Mouse (Mus musculus): ENCODE measurements at regions not wholly inside any gene's neighbourhood (a gene's known extent, or its start where the extent isn't known, plus 50 kb on each side); places are given as distances from the start of the nearest gene placed in this dataset.

DNA sequence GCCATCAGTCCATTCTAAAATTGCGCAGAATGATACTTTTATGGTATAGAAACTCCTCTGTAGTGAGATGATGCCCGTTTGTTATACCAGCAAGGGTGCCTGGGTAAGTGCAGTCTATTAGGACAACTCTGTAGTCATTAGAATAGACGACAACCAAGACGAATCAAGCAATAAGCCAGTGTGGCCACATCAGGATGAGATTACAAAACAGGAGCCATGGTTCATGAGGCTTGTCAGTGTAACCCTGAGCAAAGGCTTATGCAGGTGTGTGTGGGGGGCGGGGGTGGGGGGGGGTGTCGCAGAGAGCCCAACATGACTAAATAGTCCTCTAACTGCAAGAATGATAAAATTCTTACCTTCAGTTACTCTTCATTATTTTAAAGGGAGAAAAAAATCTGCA, 243.5 kb downstream of the Cd83 start:
- no peak for TF ChIP-seq GATA1 (IDR thresholded peaks at IDR 0.05; ENCODE audit: low read length)

DNA sequence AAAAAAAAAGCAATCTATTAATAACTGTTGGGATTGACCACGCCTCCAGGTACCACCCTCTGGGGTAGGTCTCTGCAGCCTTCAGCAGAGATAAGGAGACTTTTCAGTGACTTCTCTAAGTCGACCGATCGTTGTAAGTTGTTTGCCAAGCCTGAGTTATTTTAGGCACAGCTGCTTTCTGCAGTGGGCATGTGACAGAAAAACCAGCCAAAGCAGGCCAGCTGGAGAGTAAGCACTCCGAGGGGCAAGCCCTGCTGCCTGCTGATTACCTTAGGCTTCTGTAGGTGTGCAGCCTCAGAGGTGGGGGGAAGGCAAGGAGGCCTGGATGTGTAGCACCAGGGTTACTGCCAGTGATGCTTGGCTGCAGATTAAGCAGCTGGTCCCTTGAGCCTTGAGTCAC, 246.0 kb downstream of the Cd83 start:
- TF ChIP-seq GATA1 (IDR thresholded peaks at IDR 0.05; ENCODE audit: low read length): no peak

DNA sequence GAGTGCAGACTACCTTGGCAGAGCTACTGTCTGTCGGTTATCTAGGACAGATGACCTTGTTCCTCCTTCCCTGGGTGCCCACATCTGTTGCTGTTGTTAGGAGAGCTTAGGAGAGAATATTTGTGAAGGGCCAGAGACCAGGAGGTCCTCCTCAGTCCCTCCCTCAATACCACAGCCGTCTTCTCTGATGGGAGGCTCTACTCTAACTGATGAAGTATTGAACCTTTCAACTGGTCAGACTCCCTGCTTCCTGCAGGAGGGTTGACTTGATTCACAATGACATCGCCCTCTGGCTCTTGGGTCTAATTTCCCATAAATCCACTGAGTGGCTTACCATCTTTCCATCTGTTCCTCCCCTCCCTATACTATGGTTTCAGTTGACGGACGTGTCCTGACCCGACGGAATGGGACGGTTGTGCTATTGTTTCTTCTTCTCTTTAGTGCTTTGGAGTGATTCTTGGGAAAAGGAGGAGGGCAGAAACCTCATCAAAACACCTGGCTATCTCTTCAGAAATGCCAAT, 253.3 kb downstream of the Cd83 start:
- no peak for TF ChIP-seq GATA1 (IDR thresholded peaks at IDR 0.05; ENCODE audit: low read length)

DNA sequence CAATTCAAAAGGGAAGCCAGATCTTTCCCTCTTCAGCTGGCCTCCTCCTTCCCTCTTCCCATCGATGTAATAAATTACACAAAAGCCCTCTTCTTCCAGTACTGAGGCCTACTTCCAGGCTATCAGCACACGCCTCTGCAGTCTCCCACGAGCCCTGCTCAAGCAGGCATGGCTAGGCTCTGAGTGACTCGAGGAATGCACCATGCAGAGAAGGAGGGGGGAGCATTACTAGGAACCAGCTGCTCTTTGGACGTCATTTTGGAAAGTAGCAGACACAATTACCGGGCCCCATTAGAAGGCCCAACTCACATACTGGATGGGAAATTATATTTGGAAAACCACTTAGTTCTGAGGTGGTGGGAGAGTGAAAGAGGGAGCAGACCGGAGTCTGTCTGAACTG, 253.7 kb downstream of the Cd83 start:
- TF ChIP-seq GATA1 (IDR thresholded peaks at IDR 0.05; ENCODE audit: low read length): no peak

DNA sequence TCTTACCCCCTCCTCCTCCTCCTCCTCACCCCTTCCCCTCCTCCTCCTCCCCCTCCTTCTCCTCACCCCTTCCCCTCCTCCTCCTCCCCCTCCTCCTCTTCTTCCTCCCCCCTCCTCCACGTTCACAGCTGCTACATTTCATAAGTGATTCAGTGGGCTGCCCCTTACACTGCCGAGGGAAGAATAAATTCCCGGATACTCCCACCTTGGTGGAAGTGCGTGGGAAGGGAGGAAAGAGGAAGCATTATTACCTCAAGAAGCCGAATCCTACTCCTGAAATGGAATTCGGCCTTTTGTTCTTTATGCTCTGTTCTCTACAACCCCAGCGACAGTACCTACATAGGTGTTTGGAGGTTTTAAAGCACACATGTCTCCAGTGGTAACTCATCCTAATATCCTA, 256.1 kb downstream of the Cd83 start:
- no peak for TF ChIP-seq GATA1 (IDR thresholded peaks at IDR 0.05; ENCODE audit: low read length)

DNA sequence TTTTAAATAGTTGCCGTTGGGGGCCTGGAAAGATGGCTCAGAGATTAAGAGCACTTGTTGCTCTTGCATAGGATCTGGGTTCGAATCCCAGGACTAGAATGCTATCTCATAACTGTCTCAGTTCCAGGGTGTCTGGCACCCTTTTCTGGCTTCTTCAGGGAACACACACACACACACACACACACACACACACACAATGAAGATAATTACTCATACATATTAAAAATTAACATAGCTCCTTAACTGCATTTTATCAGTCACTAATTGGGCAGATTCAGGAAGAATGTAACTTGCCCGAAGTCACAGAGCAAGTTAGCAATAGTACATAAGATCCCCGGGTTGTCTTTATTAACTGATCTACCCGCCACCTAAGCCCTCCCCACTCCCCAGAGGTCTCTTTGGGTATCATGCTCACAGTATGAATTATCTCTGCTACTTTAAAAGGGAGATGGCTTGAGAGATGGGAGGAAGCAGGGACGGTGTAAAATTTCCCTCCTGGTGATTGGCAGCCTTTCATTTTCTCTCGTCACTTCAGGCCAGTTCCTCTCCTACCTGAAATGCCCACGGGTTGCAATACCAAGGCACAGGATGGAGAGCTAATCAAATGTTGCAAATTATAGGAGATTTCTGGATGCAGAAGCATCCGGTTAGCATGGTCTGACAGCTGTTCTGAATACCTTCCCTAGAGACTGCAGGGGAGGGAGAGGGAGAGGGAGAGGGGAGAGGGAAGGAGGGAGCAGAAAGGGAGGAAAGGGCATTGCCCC, 258.3 kb downstream of the Cd83 start:
- TF ChIP-seq GATA1 (IDR thresholded peaks at IDR 0.05; ENCODE audit: low read length): no peak

DNA sequence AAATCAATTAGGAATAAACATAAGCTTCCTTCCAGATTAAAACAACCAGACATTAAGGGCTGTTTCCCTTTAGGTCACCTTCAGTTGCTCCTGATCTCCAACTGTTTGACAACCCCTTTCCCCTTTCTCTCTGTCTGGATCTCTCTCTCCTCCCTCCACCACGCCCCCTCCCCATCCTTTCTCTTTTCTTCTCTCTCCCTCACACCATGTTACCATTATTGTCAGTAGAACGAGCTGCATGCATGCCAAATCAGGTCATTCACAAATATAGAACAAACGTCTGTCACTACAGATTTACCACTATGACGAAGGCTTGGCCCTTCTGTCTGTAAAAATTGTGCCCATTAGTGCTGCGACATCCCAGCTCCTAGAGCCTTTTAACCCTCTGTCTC, 258.9 kb downstream of the Cd83 start:
- no peak for TF ChIP-seq GATA1 (IDR thresholded peaks at IDR 0.05; ENCODE audit: low read length)

DNA sequence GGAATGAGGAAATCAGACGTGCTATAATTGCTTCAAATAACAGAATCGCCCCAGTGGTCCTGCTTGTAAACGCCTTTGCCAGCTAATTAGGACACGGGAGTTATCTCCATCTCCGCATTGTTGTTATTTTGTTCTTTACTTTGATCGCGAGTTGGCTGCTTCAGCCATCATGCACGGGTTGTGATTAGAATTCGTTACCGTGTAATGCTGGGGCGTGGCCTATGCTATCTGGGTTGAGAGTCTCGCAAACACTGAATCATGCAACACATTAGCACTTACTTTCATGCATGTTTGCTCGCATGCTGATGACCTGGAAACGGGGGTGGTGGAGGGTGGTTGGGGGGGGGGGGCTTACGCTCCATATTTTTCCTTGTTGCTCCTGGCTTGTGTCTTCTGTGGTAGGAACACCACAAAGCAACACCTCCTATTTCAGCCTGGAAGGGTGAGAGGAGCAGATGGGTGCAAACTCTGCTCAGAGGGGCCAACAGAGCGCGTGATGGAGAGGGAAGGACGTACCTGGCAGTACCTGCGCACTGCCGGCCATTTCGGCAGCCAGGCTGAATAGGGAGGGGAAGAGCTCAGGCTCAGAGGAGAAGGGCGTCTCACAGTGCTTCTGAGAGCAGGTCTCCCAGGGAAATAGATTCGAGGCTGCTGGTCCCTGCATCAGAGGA, 260.1 kb downstream of the Cd83 start:
- TF ChIP-seq GATA1 (IDR thresholded peaks at IDR 0.05; ENCODE audit: low read length): no peak

DNA sequence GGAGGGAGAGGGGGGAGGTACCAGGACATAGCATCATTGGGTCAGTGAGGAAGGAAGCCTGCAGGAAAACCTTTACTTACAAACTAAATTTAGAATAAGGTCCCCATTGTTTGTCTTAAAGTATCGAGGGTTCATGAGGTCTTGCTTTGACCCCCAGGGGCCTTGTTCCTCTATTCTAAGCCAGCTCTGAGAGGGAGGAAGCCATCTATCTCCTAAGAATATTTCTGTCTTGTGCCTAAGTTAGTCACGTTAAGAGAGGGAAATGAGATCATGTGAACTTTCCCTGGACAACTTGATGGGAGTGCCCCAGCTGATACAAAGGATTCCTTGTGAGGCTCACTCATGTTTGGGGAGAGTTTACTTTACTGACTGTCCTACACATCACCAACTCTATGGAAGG, 261.9 kb downstream of the Cd83 start:
- no peak for TF ChIP-seq GATA1 (IDR thresholded peaks at IDR 0.05; ENCODE audit: low read length)

DNA sequence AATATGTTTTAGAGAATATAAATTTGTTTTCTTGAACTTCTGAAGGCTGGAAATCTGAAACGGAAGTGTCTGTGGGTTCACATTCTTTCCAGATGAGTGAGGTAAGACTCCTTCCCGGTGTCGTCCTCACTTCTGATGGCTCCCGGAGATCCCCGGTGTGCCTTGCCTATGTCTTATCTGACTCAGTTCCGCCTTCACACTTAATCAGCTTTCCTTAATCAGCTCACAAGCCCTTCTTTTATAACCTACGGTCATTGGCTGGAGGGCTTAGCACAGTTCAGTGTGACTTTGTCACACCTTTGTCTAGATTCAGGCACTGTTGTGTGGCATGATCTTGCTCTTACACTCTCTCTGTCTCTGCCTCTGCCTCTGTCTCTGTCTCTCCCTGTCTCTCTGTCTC, 269.6 kb downstream of the Cd83 start:
- TF ChIP-seq GATA1 (IDR thresholded peaks at IDR 0.05; ENCODE audit: low read length): no peak

DNA sequence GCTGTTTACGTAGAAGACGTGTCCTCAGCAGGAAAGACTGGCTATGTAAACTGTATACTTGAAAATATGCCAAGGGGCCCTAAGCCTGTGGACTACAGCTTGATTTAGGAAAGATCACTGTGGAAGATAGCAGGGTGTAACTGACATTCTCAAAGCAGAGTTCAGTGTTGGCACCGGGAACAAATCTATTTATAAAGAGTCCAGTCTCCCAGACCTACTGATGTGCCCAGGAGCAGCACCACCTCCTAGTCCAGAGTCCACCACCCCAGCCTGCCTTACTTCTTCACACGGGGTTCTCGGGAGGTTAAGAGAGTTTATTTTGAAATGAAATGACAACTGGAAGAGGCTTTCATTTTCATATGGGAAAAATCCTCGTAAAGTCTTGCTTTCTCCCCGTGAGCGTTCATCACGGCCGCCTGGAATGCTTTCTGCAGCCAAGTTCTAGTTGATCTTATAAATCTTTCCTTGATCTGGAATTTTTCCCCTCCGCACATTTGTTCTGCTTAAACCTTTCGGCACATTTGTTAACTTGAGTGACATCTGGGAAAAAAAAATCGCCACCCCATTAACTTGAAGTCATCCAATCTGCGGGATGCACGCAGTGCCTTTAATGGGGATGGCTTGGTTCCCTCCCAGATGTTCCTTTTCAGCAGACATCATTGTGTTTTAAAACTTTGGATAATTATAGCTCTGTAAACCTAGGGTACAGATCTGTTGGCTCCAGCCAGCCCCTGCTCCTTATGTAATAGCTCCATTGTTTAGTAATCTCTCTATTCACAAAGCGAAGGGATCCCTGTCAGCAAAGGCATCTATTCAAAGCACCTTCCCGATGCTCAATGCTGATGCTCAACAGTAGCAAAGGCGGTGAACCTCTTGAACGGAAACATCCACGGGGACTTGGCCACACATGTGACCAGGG, 271.3 kb downstream of the Cd83 start:
- TF ChIP-seq GATA1 (IDR thresholded peaks at IDR 0.05; ENCODE audit: low read length): no peak

DNA sequence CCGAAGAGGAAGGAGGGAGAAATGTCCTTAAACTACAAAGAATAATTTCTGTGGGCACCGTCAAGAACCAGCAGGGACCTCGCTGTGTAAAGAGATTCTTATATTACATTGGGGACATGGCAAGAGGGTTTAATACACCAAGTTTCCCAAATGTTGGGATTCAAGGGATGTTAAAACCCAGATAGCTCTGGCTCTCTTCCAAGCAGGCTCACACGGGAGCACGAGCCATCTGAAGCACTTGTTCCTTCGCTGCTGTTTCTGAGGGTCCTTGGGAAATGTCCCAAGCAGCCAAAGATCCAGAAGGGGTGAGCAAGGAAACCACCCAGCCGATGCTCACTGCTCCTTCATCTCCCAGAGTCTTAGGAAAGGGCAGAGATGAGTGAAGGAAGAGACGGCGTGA, 272.1 kb downstream of the Cd83 start:
- no peak for TF ChIP-seq GATA1 (IDR thresholded peaks at IDR 0.05; ENCODE audit: low read length)

DNA sequence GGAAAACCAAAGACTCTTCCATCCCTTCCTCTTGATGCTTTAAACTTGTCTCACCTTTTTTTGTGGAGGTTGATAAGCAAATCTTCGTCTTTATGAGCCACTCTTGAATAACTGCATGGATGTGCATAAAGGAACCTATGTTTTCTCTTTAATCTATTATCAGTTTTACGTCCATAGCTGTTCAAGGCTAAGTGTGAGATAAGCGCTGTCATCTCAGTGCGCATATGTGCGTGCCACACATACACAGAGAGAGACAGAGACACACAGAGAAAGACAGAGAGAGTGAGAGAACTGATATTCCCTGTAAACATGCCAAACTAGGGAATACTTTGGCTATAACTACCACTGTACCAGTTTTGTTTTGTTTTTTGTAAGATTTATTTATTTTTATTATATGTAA, 273.0 kb downstream of the Cd83 start:
- no peak for TF ChIP-seq GATA1 (IDR thresholded peaks at IDR 0.05; ENCODE audit: low read length)

DNA sequence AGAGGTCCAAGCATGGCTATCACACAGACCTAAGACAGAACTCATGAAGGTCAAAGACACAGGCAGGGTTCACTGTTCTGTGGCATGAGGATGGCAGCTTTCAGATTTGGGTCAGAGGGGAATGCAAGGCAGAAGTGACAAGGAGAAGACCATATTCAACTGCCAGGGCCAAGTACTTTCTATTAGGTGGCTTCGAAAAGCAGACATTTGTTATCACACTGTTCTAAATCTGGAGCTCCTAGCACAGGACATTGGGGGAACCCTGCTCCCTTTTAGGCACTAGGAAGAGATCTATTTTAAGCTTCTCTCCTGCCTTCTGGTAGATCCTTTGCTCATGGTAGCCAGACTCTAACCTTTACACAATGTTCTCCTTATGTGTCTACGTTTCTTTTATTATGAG, 273.7 kb downstream of the Cd83 start:
- no peak for TF ChIP-seq GATA1 (IDR thresholded peaks at IDR 0.05; ENCODE audit: low read length)

DNA sequence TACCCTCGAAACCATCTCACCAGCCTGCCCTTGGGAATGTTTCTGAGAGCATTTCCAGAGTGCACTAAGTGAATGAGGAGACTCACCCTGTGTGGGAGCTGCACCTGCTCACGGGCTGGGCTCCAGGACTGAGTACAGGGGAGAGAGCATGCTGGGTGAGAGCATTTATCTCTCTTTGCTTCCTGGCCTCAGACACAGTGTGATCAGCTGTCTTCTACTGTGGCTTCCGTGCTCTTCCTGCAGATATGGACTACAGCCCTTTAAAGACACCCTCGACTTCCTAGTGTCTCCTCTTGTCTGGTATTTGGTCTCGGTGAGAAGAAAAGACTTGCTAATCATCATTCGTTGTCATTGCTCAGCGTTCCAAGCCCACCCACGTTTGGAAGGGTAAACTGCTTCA, 274.9 kb downstream of the Cd83 start:
- TF ChIP-seq GATA1 (IDR thresholded peaks at IDR 0.05; ENCODE audit: low read length): no peak

DNA sequence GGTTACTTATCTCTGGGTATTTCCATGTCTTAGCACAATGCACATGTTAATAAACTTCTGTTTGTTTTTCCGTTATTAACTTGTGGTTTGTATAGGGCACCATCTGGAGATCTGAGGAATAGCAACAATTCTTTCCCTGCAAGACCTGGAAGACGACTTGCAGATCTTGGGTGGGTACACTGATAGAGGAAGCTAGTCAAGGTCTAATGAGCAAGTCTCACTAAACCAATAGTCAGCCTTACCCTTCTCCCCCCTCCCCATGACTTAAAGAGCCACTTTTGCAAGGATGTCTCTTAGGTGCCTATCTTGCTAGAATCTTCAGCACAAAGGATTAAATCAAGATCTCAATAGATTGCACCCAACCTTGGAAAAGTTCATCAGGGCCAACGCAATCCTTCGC, 276.7 kb downstream of the Cd83 start:
- TF ChIP-seq GATA1 (IDR thresholded peaks at IDR 0.05; ENCODE audit: low read length): no peak
